Mouse (Mus musculus) thymus, adult 2 months (tissue): Measurements from ENCODE around the gene Bmpr2.

ENCODE experiments used
- CTCF ChIP-seq: fragments of 200-500 bp; IDR thresholded peaks from 2 replicates; pipeline ENCODE4 v1.5.1; 2012; ENCODE audit warnings: mild to moderate bottlenecking, control low read depth, low read length, moderate library complexity, borderline replicate concordance; ENCODE audit not compliant: control insufficient read depth, poor library complexity, insufficient read depth; ENCODE audit errors: extremely low read depth
- POLR2A ChIP-seq: fragments of 200-500 bp; IDR thresholded peaks from 2 replicates; pipeline ENCODE4 v1.6.1; 2012; ENCODE audit warnings: mild to moderate bottlenecking, low read length, control low read depth, moderate library complexity; ENCODE audit not compliant: control insufficient read depth, poor library complexity, insufficient read depth; ENCODE audit errors: extremely low read depth

- no peak for TF ChIP-seq CTCF
- no peak for TF ChIP-seq POLR2A
These were observed 151.6 kb downstream of the Bmpr2 start for GRCm38 (mm10) chr1:59914799-59915198.
